Mouse (Mus musculus): ENCODE measurements around the gene Vav2. TPM values are rescaled to one million over a fixed set of nuclear protein-coding genes. Genes with fewer than 3 reads are reported as not detected.

Vav2 gene
- polyA plus RNA-seq, 1 experiment from 2014 or later, result 7.5 TPM

- 0% methylated on average over 1 of the region's 1 CpGs for WGBS
- ATAC-seq (replicated peaks; ENCODE audit: low FRiP score, low TSS enrichment, low read depth), result no peak
- Histone ChIP-seq H3K27me3 (replicated peaks; ENCODE audit: control insufficient read depth, insufficient read depth, low read length) (no peaks in the 10 kb centered on the region), H3K9me3 (ENCODE audit: control insufficient read depth, low read length) (no peaks in the 10 kb centered on the region), H3K4me3 (ENCODE audit: low read depth, low read length) (no peak overlapping the region), H3K4me1 (replicated peaks; ENCODE audit: control insufficient read depth, insufficient read depth, low read length) (peaks cover 10% of the 10 kb centered on the region), H3K27ac (ENCODE audit: low read depth) (no peak overlapping the region), H3K9ac (ENCODE audit: low read length) (no peak overlapping the region), H3K4me2 (ENCODE audit: low read length) (no peak overlapping the region), H3K36me3 (ENCODE audit: control insufficient read depth, insufficient read depth, low read length) (no peaks in the 10 kb centered on the region)
- DNase-seq (ENCODE audit: low spot score), result no peak
Observed at GRCm38 (mm10) chr2:27318197-27318596, 108.6 kb downstream of the Vav2 start.

- DNase-seq (ENCODE audit: low spot score) (no peak), ATAC-seq (replicated peaks; ENCODE audit: low FRiP score, low TSS enrichment, low read depth) (no peak)
- Histone ChIP-seq H3K4me2 (ENCODE audit: low read length) (no peak overlapping the region), H3K4me1 (replicated peaks; ENCODE audit: control insufficient read depth, insufficient read depth, low read length) (peaks cover 7% of the 10 kb centered on the region), H3K9ac (ENCODE audit: low read length) (no peak overlapping the region), H3K9me3 (ENCODE audit: control insufficient read depth, low read length) (no peaks in the 10 kb centered on the region), H3K27ac (ENCODE audit: low read depth) (no peak overlapping the region), H3K27me3 (replicated peaks; ENCODE audit: control insufficient read depth, insufficient read depth, low read length) (no peaks in the 10 kb centered on the region), H3K4me3 (ENCODE audit: low read depth, low read length) (no peak overlapping the region), H3K36me3 (ENCODE audit: control insufficient read depth, insufficient read depth, low read length) (no peaks in the 10 kb centered on the region)
- 84% methylated on average over 5 of the region's 5 CpGs for WGBS
Observed at GRCm38 (mm10) chr2:27316167-27316566, 110.7 kb downstream of the Vav2 start.

- H3K4me3 ChIP-seq (ENCODE audit: low read depth, low read length), result no peak overlapping the region
- no peak overlapping the region for H3K27ac ChIP-seq (ENCODE audit: low read depth)
- ATAC-seq (replicated peaks; ENCODE audit: low FRiP score, low TSS enrichment, low read depth) (no peak), DNase-seq (ENCODE audit: low spot score) (no peak)
- peaks cover 7% of the 10 kb centered on the region for H3K4me1 ChIP-seq (replicated peaks; ENCODE audit: control insufficient read depth, insufficient read depth, low read length)
- 84% methylated on average over 5 of the region's 5 CpGs for WGBS
- H3K9ac ChIP-seq (ENCODE audit: low read length), result no peak overlapping the region
- H3K27me3 ChIP-seq (replicated peaks; ENCODE audit: control insufficient read depth, insufficient read depth, low read length), result no peaks in the 10 kb centered on the region
- H3K9me3 ChIP-seq (ENCODE audit: control insufficient read depth, low read length), result no peaks in the 10 kb centered on the region
- no peaks in the 10 kb centered on the region for H3K36me3 ChIP-seq (ENCODE audit: control insufficient read depth, insufficient read depth, low read length)
- H3K4me2 ChIP-seq (ENCODE audit: low read length), result no peak overlapping the region
Observed at GRCm38 (mm10) chr2:27314269-27314668, 112.6 kb downstream of the Vav2 start.

- Histone ChIP-seq H3K4me2 (ENCODE audit: low read length) (no peak overlapping the region), H3K9me3 (ENCODE audit: control insufficient read depth, low read length) (no peaks in the 10 kb centered on the region), H3K27me3 (replicated peaks; ENCODE audit: control insufficient read depth, insufficient read depth, low read length) (no peaks in the 10 kb centered on the region), H3K4me3 (ENCODE audit: low read depth, low read length) (no peak overlapping the region), H3K9ac (ENCODE audit: low read length) (no peak overlapping the region), H3K27ac (ENCODE audit: low read depth) (no peak overlapping the region), H3K36me3 (ENCODE audit: control insufficient read depth, insufficient read depth, low read length) (no peaks in the 10 kb centered on the region), H3K4me1 (replicated peaks; ENCODE audit: control insufficient read depth, insufficient read depth, low read length) (peaks cover 7% of the 10 kb centered on the region)
- ATAC-seq (replicated peaks; ENCODE audit: low FRiP score, low TSS enrichment, low read depth) (no peak; the same call in 1 of the 2 replicates), DNase-seq (ENCODE audit: low spot score) (no peak)
- 42% methylated on average over 3 of the region's 3 CpGs for WGBS
Observed at GRCm38 (mm10) chr2:27312500-27312899, 114.3 kb downstream of the Vav2 start.

- Histone ChIP-seq H3K9ac (ENCODE audit: low read length) (no peak overlapping the region), H3K27me3 (replicated peaks; ENCODE audit: control insufficient read depth, insufficient read depth, low read length) (no peaks in the 10 kb centered on the region), H3K4me3 (ENCODE audit: low read depth, low read length) (no peak overlapping the region), H3K27ac (ENCODE audit: low read depth) (no peak overlapping the region), H3K4me1 (replicated peaks; ENCODE audit: control insufficient read depth, insufficient read depth, low read length) (peaks cover 7% of the 10 kb centered on the region), H3K4me2 (ENCODE audit: low read length) (no peak overlapping the region), H3K36me3 (ENCODE audit: control insufficient read depth, insufficient read depth, low read length) (no peaks in the 10 kb centered on the region), H3K9me3 (ENCODE audit: control insufficient read depth, low read length) (no peaks in the 10 kb centered on the region)
- 83% methylated on average over 3 of the region's 3 CpGs for WGBS
- no peak for DNase-seq (ENCODE audit: low spot score)
- no peak for ATAC-seq (replicated peaks; ENCODE audit: low FRiP score, low TSS enrichment, low read depth)
Observed at GRCm38 (mm10) chr2:27311606-27312005, 115.2 kb downstream of the Vav2 start.

- Histone ChIP-seq H3K9me3 (ENCODE audit: control insufficient read depth, low read length) (no peaks in the 10 kb centered on the region), H3K27me3 (replicated peaks; ENCODE audit: control insufficient read depth, insufficient read depth, low read length) (no peaks in the 10 kb centered on the region), H3K4me2 (ENCODE audit: low read length) (no peak overlapping the region), H3K9ac (ENCODE audit: low read length) (no peak overlapping the region), H3K4me1 (replicated peaks; ENCODE audit: control insufficient read depth, insufficient read depth, low read length) (peaks cover 7% of the 10 kb centered on the region), H3K27ac (ENCODE audit: low read depth) (no peak overlapping the region), H3K36me3 (ENCODE audit: control insufficient read depth, insufficient read depth, low read length) (no peaks in the 10 kb centered on the region), H3K4me3 (ENCODE audit: low read depth, low read length) (no peak overlapping the region)
- WGBS, result 90% methylated on average over 5 of the region's 5 CpGs
- ATAC-seq (replicated peaks; ENCODE audit: low FRiP score, low TSS enrichment, low read depth), result no peak
- DNase-seq (ENCODE audit: low spot score), result no peak
Observed at GRCm38 (mm10) chr2:27310908-27311307, 115.9 kb downstream of the Vav2 start.

GRCm38 (mm10) chr2:27310221-27310620 lies 116.6 kb downstream of the Vav2 start:
- ATAC-seq (replicated peaks; ENCODE audit: low FRiP score, low TSS enrichment, low read depth), result no peak
- no peak for DNase-seq (ENCODE audit: low spot score)
- Histone ChIP-seq H3K4me1 (replicated peaks; ENCODE audit: control insufficient read depth, insufficient read depth, low read length) (peaks cover 7% of the 10 kb centered on the region), H3K36me3 (ENCODE audit: control insufficient read depth, insufficient read depth, low read length) (no peaks in the 10 kb centered on the region), H3K27me3 (replicated peaks; ENCODE audit: control insufficient read depth, insufficient read depth, low read length) (no peaks in the 10 kb centered on the region), H3K4me2 (ENCODE audit: low read length) (no peak overlapping the region), H3K9me3 (ENCODE audit: control insufficient read depth, low read length) (no peaks in the 10 kb centered on the region), H3K9ac (ENCODE audit: low read length) (no peak overlapping the region), H3K4me3 (ENCODE audit: low read depth, low read length) (no peak overlapping the region), H3K27ac (ENCODE audit: low read depth) (no peak overlapping the region)
- WGBS, result 80% methylated on average over 5 of the region's 5 CpGs

- Histone ChIP-seq H3K27me3 (replicated peaks; ENCODE audit: control insufficient read depth, insufficient read depth, low read length) (no peaks in the 10 kb centered on the region), H3K9ac (ENCODE audit: low read length) (no peak overlapping the region), H3K36me3 (ENCODE audit: control insufficient read depth, insufficient read depth, low read length) (no peaks in the 10 kb centered on the region), H3K4me1 (replicated peaks; ENCODE audit: control insufficient read depth, insufficient read depth, low read length) (peaks cover 2% of the 10 kb centered on the region; the same call in 1 of the 2 replicates), H3K4me3 (ENCODE audit: low read depth, low read length) (no peak overlapping the region), H3K4me2 (ENCODE audit: low read length) (no peak overlapping the region), H3K9me3 (ENCODE audit: control insufficient read depth, low read length) (no peaks in the 10 kb centered on the region), H3K27ac (ENCODE audit: low read depth) (no peak overlapping the region)
- 88% methylated on average over 8 of the region's 8 CpGs for WGBS
- ATAC-seq (replicated peaks; ENCODE audit: low FRiP score, low TSS enrichment, low read depth) (no peak), DNase-seq (ENCODE audit: low spot score) (no peak)
Observed at GRCm38 (mm10) chr2:27306628-27307027, 120.2 kb downstream of the Vav2 start.

- Histone ChIP-seq H3K4me3 (ENCODE audit: low read depth, low read length) (no peak overlapping the region), H3K9ac (ENCODE audit: low read length) (no peak overlapping the region), H3K4me1 (replicated peaks; ENCODE audit: control insufficient read depth, insufficient read depth, low read length) (peaks cover 9% of the 10 kb centered on the region), H3K4me2 (ENCODE audit: low read length) (no peak overlapping the region), H3K27me3 (replicated peaks; ENCODE audit: control insufficient read depth, insufficient read depth, low read length) (no peaks in the 10 kb centered on the region), H3K27ac (ENCODE audit: low read depth) (no peak overlapping the region), H3K36me3 (ENCODE audit: control insufficient read depth, insufficient read depth, low read length) (no peaks in the 10 kb centered on the region), H3K9me3 (ENCODE audit: control insufficient read depth, low read length) (no peaks in the 10 kb centered on the region)
- DNase-seq (ENCODE audit: low spot score) (no peak), ATAC-seq (replicated peaks; ENCODE audit: low FRiP score, low TSS enrichment, low read depth) (0 out of 2 replicates have a peak, but pooled peaks have one; percentile 5)
- 46% methylated on average over 13 of the region's 13 CpGs for whole genome bisulfite sequencing
Observed at GRCm38 (mm10) chr2:27304741-27305140, 122.1 kb downstream of the Vav2 start.
